Mouse (Mus musculus) liver, postnatal 0 days (tissue): ENCODE measurements at regions not wholly inside any gene's neighbourhood (a gene's known extent, or its start where the extent isn't known, plus 50 kb on each side); places are given as distances from the start of the nearest gene placed in this dataset.

ENCODE experiments used
- ATAC-seq: fragments of 200-750 bp; cut with Nextera tagmentation; 2 replicates; pipeline ENCODE4 v1.8.0; 2017; ENCODE audit warnings: mild to moderate bottlenecking, moderate library complexity
- DNase-seq: peaks from one replicate; pipeline ENCODE4 v3.0.0-alpha.2; 2016
- H3K27ac ChIP-seq: fragments of 300-500 bp; sonication (generic); 2 replicates; pipeline ENCODE4 v1.5.1; 2014; ENCODE audit warnings: antibody characterized with exemption, moderate library complexity, mild to moderate bottlenecking, low read depth
- H3K27me3 ChIP-seq: fragments of 300-500 bp; sonication (generic); 2 replicates; pipeline ENCODE4 v1.6.1; 2014; ENCODE audit warnings: low read length, control low read depth, mixed read lengths; ENCODE audit not compliant: insufficient read depth
- H3K36me3 ChIP-seq: fragments of 300-500 bp; sonication (generic); replicated peaks from 2 replicates; pipeline ENCODE4 v1.6.1; 2014; ENCODE audit warnings: mild to moderate bottlenecking, control low read depth, low read length, moderate library complexity, mixed read lengths; ENCODE audit not compliant: insufficient read depth
- H3K4me1 ChIP-seq: fragments of 300-500 bp; sonication (generic); 2 replicates; pipeline ENCODE4 v1.6.1; 2014; ENCODE audit warnings: antibody characterized with exemption, mild to moderate bottlenecking, control low read depth; ENCODE audit not compliant: insufficient read depth
- H3K4me2 ChIP-seq: fragments of 300-500 bp; sonication (generic); 2 replicates; pipeline ENCODE4 v1.6.1; 2014; ENCODE audit warnings: low read depth, mild to moderate bottlenecking, low read length, moderate library complexity, mixed read lengths
- H3K4me3 ChIP-seq: fragments of 300-500 bp; sonication (generic); 2 replicates; pipeline ENCODE4 v1.5.1; 2014; ENCODE audit warnings: low read depth, low read length
- H3K9ac ChIP-seq: fragments of 300-500 bp; sonication (generic); replicated peaks from 2 replicates; pipeline ENCODE4 v1.6.1; 2014; ENCODE audit warnings: mild to moderate bottlenecking, moderate library complexity
- H3K9me3 ChIP-seq: fragments of 300-500 bp; sonication (generic); 2 replicates; pipeline ENCODE4 v1.6.1; 2016; ENCODE audit warnings: mild to moderate bottlenecking, control low read depth, low read length, mixed read lengths
- CTCF ChIP-seq: sonication (generic); IDR thresholded peaks from 2 replicates; pipeline ENCODE4 v1.5.1; 2016; ENCODE audit warnings: antibody characterized with exemption, low read depth
- EP300 ChIP-seq: IDR thresholded peaks from 2 replicates; pipeline ENCODE4 v1.6.1; 2016; ENCODE audit warnings: antibody characterized with exemption, low read depth, mild to moderate bottlenecking
- WGBS: fragments of 180-500 bp; shearing (Covaris S2); extraction: QIAGEN DNeasy Blood & Tissue Kit; methylation state at CpG from one replicate; pipeline ENCODE4 v1.1.7; 2014; ENCODE audit not compliant: insufficient replicate concordance; 5-methylcytosine and 5-hydroxymethylcytosine counted together

DNA sequence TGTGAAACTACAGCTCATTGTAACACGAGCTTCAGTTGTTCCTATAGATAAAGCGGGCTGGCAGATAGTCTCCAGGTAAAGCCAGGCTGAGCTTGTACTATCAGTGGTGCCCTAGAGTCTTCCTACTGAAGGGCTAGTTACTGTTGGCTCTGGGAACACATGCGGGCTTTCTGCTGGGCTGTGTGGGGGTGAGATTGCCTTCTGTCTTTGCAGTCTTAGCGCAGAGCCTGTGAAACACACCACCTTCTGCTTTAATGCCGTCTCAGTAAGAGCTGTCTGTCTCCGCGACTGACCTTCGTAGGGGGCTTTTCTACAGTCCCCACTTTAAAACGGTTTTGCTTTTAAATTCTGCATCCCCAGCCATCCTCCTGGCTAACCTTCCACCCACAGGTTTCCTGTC, 76.7 kb downstream of the Trim29 start:
- H3K36me3 ChIP-seq, result no peaks in the 10 kb centered on the region
- no peaks in the 10 kb centered on the region for H3K4me1 ChIP-seq
- 54% methylated on average over 9 of the region's 9 CpGs for WGBS
- TF ChIP-seq CTCF, result no peak
- no peak for TF ChIP-seq EP300
- DNase-seq (no peak), ATAC-seq (no peak)
- no peak overlapping the region for H3K27ac ChIP-seq
- H3K4me3 ChIP-seq, result no peak overlapping the region
- H3K9me3 ChIP-seq, result no peaks in the 10 kb centered on the region
- no peaks in the 10 kb centered on the region for H3K27me3 ChIP-seq
- no peak overlapping the region for H3K4me2 ChIP-seq
- H3K9ac ChIP-seq, result no peak overlapping the region

DNA sequence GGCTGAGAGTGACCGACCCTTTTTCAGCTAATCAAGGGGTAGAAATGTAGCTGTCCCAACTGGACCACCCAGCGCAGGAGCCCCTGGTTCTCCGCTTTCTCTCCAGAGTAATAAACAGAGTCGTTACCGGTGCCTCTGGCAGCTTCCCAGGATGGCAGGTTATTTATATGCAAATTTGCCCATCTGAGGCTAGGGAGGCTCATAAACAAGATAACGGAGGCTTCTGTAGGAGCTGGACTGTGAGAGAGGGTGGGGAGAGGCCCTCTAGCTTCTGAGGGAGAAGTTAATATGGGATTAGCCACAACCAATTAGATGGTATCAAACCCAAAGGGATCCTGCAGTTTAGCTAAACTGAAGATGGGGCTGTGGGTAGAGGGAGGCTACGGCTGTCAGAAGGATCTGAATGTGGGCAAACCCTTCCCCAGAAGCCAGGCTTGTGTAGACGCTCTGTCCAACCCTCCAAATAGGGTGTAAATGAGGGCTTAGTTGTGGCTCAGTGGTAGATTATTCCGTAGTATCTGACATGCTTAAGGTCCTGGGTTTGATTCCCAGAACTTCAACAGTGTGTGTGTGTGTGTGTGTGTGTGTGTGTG, 78.9 kb downstream of the Trim29 start:
- H3K27ac ChIP-seq, result no peak overlapping the region
- TF ChIP-seq CTCF, result no peak
- no peak for TF ChIP-seq EP300
- 61% methylated on average over 9 of the region's 9 CpGs for WGBS
- H3K36me3 ChIP-seq, result no peaks in the 10 kb centered on the region
- H3K9ac ChIP-seq, result no peak overlapping the region
- no peaks in the 10 kb centered on the region for H3K9me3 ChIP-seq
- DNase-seq, result no peak
- no peaks in the 10 kb centered on the region for H3K27me3 ChIP-seq
- no peak overlapping the region for H3K4me3 ChIP-seq
- no peaks in the 10 kb centered on the region for H3K4me1 ChIP-seq
- H3K4me2 ChIP-seq, result no peak overlapping the region
- no peak for ATAC-seq

DNA sequence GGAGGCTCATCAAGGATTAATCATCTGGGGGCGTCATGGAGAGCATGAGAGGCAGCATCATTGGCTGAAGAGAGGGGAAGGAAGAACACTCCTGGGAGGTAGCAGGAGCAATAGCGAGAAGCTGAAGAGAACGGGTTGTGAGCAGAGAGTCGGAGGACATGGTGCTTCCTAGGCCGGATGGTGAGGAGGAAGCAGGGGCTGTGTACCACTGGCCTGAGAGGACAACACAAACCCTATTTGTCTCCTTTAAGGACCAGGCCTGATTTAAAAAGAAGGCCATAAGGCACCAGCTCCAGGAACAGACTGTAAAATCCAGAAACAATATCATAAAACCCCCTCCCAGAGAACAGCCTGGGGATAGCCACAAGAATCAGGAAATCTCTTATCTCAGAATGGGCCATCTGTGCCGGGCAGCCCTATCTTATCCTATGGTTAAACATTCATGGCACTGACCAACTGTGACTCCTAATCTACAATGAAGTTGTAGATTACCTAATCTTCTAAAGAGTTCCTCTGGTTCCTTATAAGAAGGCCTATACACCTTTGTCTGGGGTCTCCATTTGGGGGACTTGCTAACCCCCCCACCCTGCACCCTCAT, 81.9 kb downstream of the Trim29 start:
- Histone ChIP-seq H3K36me3 (no peaks in the 10 kb centered on the region), H3K4me2 (no peak overlapping the region), H3K27ac (no peak overlapping the region), H3K9me3 (no peaks in the 10 kb centered on the region), H3K9ac (no peak overlapping the region), H3K4me3 (no peak overlapping the region), H3K27me3 (no peaks in the 10 kb centered on the region), H3K4me1 (no peaks in the 10 kb centered on the region)
- WGBS, result 36% methylated on average over 6 of the region's 6 CpGs
- TF ChIP-seq CTCF (no peak), EP300 (no peak)
- no peak for ATAC-seq
- DNase-seq, result no peak

DNA sequence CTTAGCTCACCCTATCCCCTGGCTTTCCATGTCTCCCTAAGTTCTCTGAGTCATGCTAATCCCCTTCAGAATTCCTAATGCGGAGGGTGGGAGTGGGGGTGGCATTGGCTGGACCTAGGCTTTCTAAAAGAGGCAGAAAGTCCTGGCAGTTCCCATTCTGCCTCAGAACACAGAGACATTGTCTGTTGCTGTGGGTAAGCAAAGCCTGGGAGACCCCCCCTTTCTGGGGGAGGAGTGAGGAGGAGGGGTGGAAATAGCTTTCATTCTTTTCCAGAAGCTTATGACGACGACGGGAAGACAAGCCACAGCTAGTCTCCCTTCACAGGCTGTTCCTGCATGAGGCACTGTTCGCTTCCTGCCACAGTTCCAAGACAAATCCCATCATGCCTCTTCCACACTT, 83.6 kb downstream of the Trim29 start:
- DNase-seq (no peak), ATAC-seq (no peak)
- no peaks in the 10 kb centered on the region for H3K36me3 ChIP-seq
- H3K27me3 ChIP-seq, result no peaks in the 10 kb centered on the region
- no peak for TF ChIP-seq CTCF
- TF ChIP-seq EP300, result no peak
- 42% methylated on average over 5 of the region's 5 CpGs for WGBS
- H3K9ac ChIP-seq, result no peak overlapping the region
- no peaks in the 10 kb centered on the region for H3K9me3 ChIP-seq
- H3K4me3 ChIP-seq, result no peak overlapping the region
- no peak overlapping the region for H3K27ac ChIP-seq
- H3K4me1 ChIP-seq, result no peaks in the 10 kb centered on the region
- H3K4me2 ChIP-seq, result no peak overlapping the region

- Histone ChIP-seq H3K4me3 (no peak overlapping the region), H3K27ac (no peak overlapping the region), H3K36me3 (no peaks in the 10 kb centered on the region), H3K9ac (no peak overlapping the region), H3K9me3 (no peaks in the 10 kb centered on the region), H3K27me3 (no peaks in the 10 kb centered on the region), H3K4me1 (no peaks in the 10 kb centered on the region), H3K4me2 (no peak overlapping the region)
- ATAC-seq (no peak), DNase-seq (no peak)
- 34% methylated on average over 5 of the region's 5 CpGs for WGBS
- TF ChIP-seq CTCF, result no peak
- no peak for TF ChIP-seq EP300
Measured at GRCm38 (mm10) chr9:43395209-43395608, 84.6 kb downstream of the Trim29 start.

DNA sequence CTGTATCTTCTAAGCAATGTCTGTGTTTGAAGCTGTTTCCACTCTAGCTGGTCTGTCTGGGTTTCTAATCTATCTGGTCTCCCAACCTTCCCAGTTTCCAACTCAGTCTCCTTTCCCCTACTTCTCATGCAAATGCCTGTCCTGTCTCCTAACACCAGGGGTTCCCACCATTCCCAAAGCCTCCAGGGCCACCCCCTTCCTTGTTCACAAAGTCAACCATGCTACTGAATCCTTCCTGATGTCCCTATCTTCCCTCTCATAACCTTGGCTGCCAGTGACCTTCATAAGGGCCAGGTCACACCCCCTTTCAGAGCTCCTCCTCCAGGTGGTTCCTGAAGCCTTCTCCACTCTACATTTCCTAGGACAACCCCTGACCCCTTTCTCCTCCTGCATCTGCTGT, 85.9 kb downstream of the Trim29 start:
- TF ChIP-seq EP300, result no peak
- TF ChIP-seq CTCF, result no peak
- Histone ChIP-seq H3K4me3 (no peak overlapping the region), H3K4me1 (no peaks in the 10 kb centered on the region), H3K27me3 (no peaks in the 10 kb centered on the region), H3K36me3 (no peaks in the 10 kb centered on the region), H3K9me3 (no peaks in the 10 kb centered on the region), H3K4me2 (no peak overlapping the region), H3K27ac (no peak overlapping the region), H3K9ac (no peak overlapping the region)
- ATAC-seq, result no peak
- no peak for DNase-seq

- Histone ChIP-seq H3K4me1 (no peaks in the 10 kb centered on the region), H3K27ac (no peak overlapping the region), H3K36me3 (no peaks in the 10 kb centered on the region), H3K27me3 (no peaks in the 10 kb centered on the region), H3K9me3 (no peaks in the 10 kb centered on the region), H3K4me2 (no peak overlapping the region), H3K9ac (no peak overlapping the region), H3K4me3 (no peak overlapping the region)
- ATAC-seq (no peak), DNase-seq (no peak)
- 66% methylated on average over 6 of the region's 6 CpGs for WGBS
- TF ChIP-seq EP300 (no peak), CTCF (no peak)
Measured at GRCm38 (mm10) chr9:43408493-43408892, 97.8 kb downstream of the Trim29 start.
